15 mouse cellular contexts compared by ENCODE assay signal in the genomic region with DNA sequence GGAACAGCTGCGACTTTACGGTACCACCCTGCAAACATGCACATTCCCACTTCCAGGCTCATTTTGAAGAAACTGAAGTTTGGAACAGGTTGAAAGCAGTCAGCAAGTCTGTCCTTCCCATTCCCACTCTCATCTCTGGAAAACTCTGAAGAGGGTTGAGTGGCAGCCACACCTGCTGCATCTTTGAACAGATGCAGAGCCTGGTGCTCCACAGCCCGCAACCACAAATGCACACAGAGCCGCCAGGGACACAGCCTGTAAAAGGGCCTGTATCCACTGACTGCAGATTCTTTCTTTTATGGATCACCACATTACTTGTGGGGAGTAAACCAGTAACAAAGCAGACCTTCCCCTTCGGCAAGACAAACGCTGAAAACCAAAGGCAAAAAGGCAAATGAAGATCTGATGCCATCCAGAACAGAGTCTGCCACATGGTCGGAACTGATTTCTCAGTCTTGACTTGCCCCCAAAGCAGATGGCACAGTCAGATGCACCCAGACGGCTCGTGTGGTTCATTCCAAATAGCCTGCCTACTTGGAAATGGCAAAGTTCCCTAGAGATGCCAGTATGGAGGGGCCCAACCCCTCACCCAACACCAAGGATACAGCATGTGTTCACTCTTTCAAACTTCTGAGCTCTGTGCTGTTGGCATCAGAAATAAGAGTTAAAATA.
DNase-seq lines count a peak whose midpoint lies in the region; ATAC-seq and TF ChIP-seq lines count a peak whose summit lies in the region.
"Had no signal": no experiment of that assay in that cellular context is flagged by ENCODE, and none has a peak within 500 bp of the region (broad histone marks: within the 10 kb centered on the region; RNA-seq: fewer than 3 reads in every experiment).

No protein-coding gene starts in this region.

- H3K9me3 ChIP-seq in midbrain, postnatal 0 days (ENCODE audit: low read length): no peaks in the 10 kb centered on the region
- no peaks in the 10 kb centered on the region for H3K9me3 ChIP-seq in midbrain, embryonic 14.5 days (ENCODE audit: control insufficient read depth, low read length)
- H3K9me3 ChIP-seq: embryonic facial prominence, embryonic 15.5 days; heart, embryonic 10.5 days; neural tube, embryonic 15.5 days had no signal

- no peak overlapping the region for H3K27ac ChIP-seq in midbrain, postnatal 0 days (ENCODE audit: low read depth, low read length)
- no peak overlapping the region for H3K27ac ChIP-seq in midbrain, embryonic 14.5 days (replicated peaks; ENCODE audit: low read depth, low read length)
- H3K27ac ChIP-seq: embryonic facial prominence, embryonic 15.5 days; heart, embryonic 10.5 days; neural tube, embryonic 15.5 days had no signal

- no peak overlapping the region for H3K4me3 ChIP-seq in midbrain, postnatal 0 days (ENCODE audit: low read depth, low read length)
- H3K4me3 ChIP-seq in midbrain, embryonic 14.5 days (replicated peaks; ENCODE audit: low read depth, low read length): no peak overlapping the region
- H3K4me3 ChIP-seq: embryonic facial prominence, embryonic 15.5 days; heart, embryonic 10.5 days; neural tube, embryonic 15.5 days had no signal

- no peak overlapping the region for H3K9ac ChIP-seq in midbrain, postnatal 0 days (replicated peaks; ENCODE audit: low read length, poor library complexity, severe bottlenecking)
- H3K9ac ChIP-seq in midbrain, embryonic 14.5 days (replicated peaks; ENCODE audit: low read length): no peak overlapping the region
- H3K9ac ChIP-seq: embryonic facial prominence, embryonic 15.5 days; neural tube, embryonic 15.5 days had no signal

- intact Hi-C loops in heart, postnatal 36 days (cut with DNase I): no loop called here

- H3K4me2 ChIP-seq in midbrain, postnatal 0 days (ENCODE audit: low read depth, low read length, poor library complexity, severe bottlenecking): no peak overlapping the region
- no peak overlapping the region for H3K4me2 ChIP-seq in midbrain, embryonic 14.5 days (ENCODE audit: low read length)
- H3K4me2 ChIP-seq: embryonic facial prominence, embryonic 15.5 days; neural tube, embryonic 15.5 days had no signal

- no peaks in the 10 kb centered on the region for H3K36me3 ChIP-seq in midbrain, postnatal 0 days (ENCODE audit: insufficient read depth, low read length)
- no peaks in the 10 kb centered on the region for H3K36me3 ChIP-seq in midbrain, embryonic 14.5 days (ENCODE audit: control insufficient read depth, insufficient read depth, low read length)
- H3K36me3 ChIP-seq: embryonic facial prominence, embryonic 15.5 days; G1E; heart, embryonic 10.5 days; neural tube, embryonic 15.5 days had no signal

- no peaks in the 10 kb centered on the region for H3K27me3 ChIP-seq in midbrain, postnatal 0 days (ENCODE audit: insufficient read depth, low read length)
- no peaks in the 10 kb centered on the region for H3K27me3 ChIP-seq in midbrain, embryonic 14.5 days (ENCODE audit: control insufficient read depth, insufficient read depth, low read length)
- H3K27me3 ChIP-seq: embryonic facial prominence, embryonic 15.5 days; neural tube, embryonic 15.5 days had no signal

- WGBS in midbrain, postnatal 0 days: 91% methylated on average over 9 of the region's 9 CpGs
- 90% methylated on average over 9 of the region's 9 CpGs for WGBS in midbrain, embryonic 14.5 days

- TF ChIP-seq CTCF in midbrain, postnatal 0 days (IDR thresholded peaks at IDR 0.05): no peak

- ATAC-seq in midbrain, postnatal 0 days (ENCODE audit: low FRiP score): no peak
- ATAC-seq in midbrain, embryonic 14.5 days (ENCODE audit: low FRiP score, low TSS enrichment): no peak
- ATAC-seq: intestine, embryonic 16.5 days had no signal

- no peaks in the 10 kb centered on the region; the same call in 1 of the 2 replicates for H3K4me1 ChIP-seq in midbrain, postnatal 0 days (ENCODE audit: insufficient read depth, low read length)
- H3K4me1 ChIP-seq in midbrain, embryonic 14.5 days (ENCODE audit: control insufficient read depth, insufficient read depth, low read length): no peaks in the 10 kb centered on the region
- H3K4me1 ChIP-seq: embryonic facial prominence, embryonic 15.5 days; heart, embryonic 10.5 days had no signal

- DNase-seq in cerebellum, postnatal 14 days: peak; percentile 31 to 60
- DNase-seq in cerebellum, adult 8-10 months: no peak
- DNase-seq in midbrain, postnatal 0 days (ENCODE audit: low spot score): peak; percentile 27
- no peak for DNase-seq in midbrain, embryonic 14.5 days
- DNase-seq in layer of hippocampus, adult 8-10 months (ENCODE audit: low spot score in 2 of 2): peak; percentile 74 to 80
- peak; percentile 60 for DNase-seq in telencephalon, adult 2 months (ENCODE audit: low read depth, low spot score)
- DNase-seq in testis, postnatal 10 days (ENCODE audit: low spot score): no peak
- no peak for DNase-seq in heart, postnatal 36 days
- DNase-seq: adrenal gland, postnatal 36 days; kidney, postnatal 25 days had no signal

Comparison
In these comparisons a context has a peak if more than half of its experiments do, and no peak if none do; other contexts are left out.
1. DNase-seq: peak in cerebellum, postnatal 14 days (2 of 2), midbrain, postnatal 0 days (single experiment), layer of hippocampus, adult 8-10 months (2 of 2) and telencephalon, adult 2 months (single experiment); none in cerebellum, adult 8-10 months (single experiment), midbrain, embryonic 14.5 days (single experiment), testis, postnatal 10 days (single experiment) and heart, postnatal 36 days (0 of 2).